In the genomic region with DNA sequence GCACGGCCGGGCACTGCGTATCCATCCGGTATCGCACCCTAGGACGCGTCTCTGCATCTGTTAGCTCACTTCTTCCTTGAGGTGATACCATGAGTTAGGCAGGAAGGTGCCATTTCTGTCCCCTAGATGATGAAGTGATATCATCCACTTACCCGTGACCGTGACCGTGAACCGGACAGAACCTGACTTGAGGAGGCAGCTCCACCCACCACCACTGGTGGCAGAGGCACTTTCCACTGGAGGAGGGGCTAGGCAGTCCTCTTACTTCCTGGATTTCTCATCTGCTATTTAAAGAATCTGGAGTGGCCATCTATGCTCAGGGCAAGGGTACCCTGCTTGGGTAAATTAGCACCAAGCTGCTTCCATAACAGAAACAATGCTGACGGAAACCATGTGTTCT, we compare ENCODE assay signal across 16 mouse cellular contexts. TPM values are rescaled to one million over a fixed set of nuclear protein-coding genes. Genes with fewer than 3 reads are reported as not detected.
DNase-seq lines count a peak whose midpoint lies in the region; ATAC-seq and TF ChIP-seq lines count a peak whose summit lies in the region.
"Had no signal": no experiment of that assay in that cellular context is flagged by ENCODE, and none has a peak within 500 bp of the region (broad histone marks: within the 10 kb centered on the region; RNA-seq: fewer than 3 reads in every experiment).

No protein-coding gene starts in this region.

- no peak for TF ChIP-seq EP300 in lung, postnatal 0 days (IDR thresholded peaks at IDR 0.05)
- TF ChIP-seq EP300 in stomach, postnatal 0 days (optimal IDR thresholded peaks at IDR 0.05), result no peak

- ATAC-seq in embryonic facial prominence, embryonic 14.5 days (ENCODE audit: low read depth), result 0 out of 2 replicates have a peak, but pooled peaks have one; percentile 37
- peak; percentile 35; the same call in 1 of the 2 replicates for ATAC-seq in lung, postnatal 0 days
- no peak for ATAC-seq in stomach, postnatal 0 days (ENCODE audit: low FRiP score, low TSS enrichment)

- H3K27me3 ChIP-seq in embryonic facial prominence, embryonic 14.5 days (replicated peaks; ENCODE audit: control insufficient read depth, insufficient read depth, low read length), result no peaks in the 10 kb centered on the region
- no peaks in the 10 kb centered on the region for H3K27me3 ChIP-seq in embryonic facial prominence, embryonic 10.5 days (replicated peaks; ENCODE audit: low read depth, poor library complexity, severe bottlenecking)
- no peaks in the 10 kb centered on the region for H3K27me3 ChIP-seq in testis, adult 2 months (ENCODE audit: control insufficient read depth, insufficient read depth, low read length)
- H3K27me3 ChIP-seq in lung, postnatal 0 days (replicated peaks; ENCODE audit: insufficient read depth, low read length), result no peaks in the 10 kb centered on the region
- H3K27me3 ChIP-seq in stomach, postnatal 0 days (ENCODE audit: control insufficient read depth, insufficient read depth, low read length), result no peaks in the 10 kb centered on the region
- H3K27me3 ChIP-seq: embryonic facial prominence, embryonic 12.5 days; neural tube, embryonic 13.5 days; stomach, embryonic 15.5 days had no signal

- H3K4me3 ChIP-seq in embryonic facial prominence, embryonic 14.5 days (ENCODE audit: low read depth, low read length), result no peak overlapping the region
- no peak overlapping the region for H3K4me3 ChIP-seq in embryonic facial prominence, embryonic 10.5 days
- H3K4me3 ChIP-seq in testis, adult 2 months (ENCODE audit: control insufficient read depth, low read depth, low read length), result no peak overlapping the region
- H3K4me3 ChIP-seq in lung, postnatal 0 days (ENCODE audit: low read depth, low read length), result no peak overlapping the region
- H3K4me3 ChIP-seq in stomach, postnatal 0 days (ENCODE audit: low read depth, low read length), result no peak overlapping the region
- H3K4me3 ChIP-seq: embryonic facial prominence, embryonic 12.5 days; neural tube, embryonic 13.5 days; stomach, embryonic 15.5 days had no signal

- H3K27ac ChIP-seq in embryonic facial prominence, embryonic 14.5 days (replicated peaks; ENCODE audit: low read depth, low read length), result no peak overlapping the region
- H3K27ac ChIP-seq in embryonic facial prominence, embryonic 10.5 days (replicated peaks), result no peak overlapping the region
- H3K27ac ChIP-seq in testis, adult 2 months (ENCODE audit: control insufficient read depth, insufficient read depth, low read depth, low read length), result 0 out of 2 replicates have a peak overlapping the region, but pooled peaks have one; percentile 15
- no peak overlapping the region for H3K27ac ChIP-seq in lung, postnatal 0 days (ENCODE audit: low read length)
- no peak overlapping the region; the same call in 1 of the 2 replicates for H3K27ac ChIP-seq in stomach, postnatal 0 days (replicated peaks)
- H3K27ac ChIP-seq: embryonic facial prominence, embryonic 12.5 days; neural tube, embryonic 13.5 days; stomach, embryonic 15.5 days had no signal

- no peak for TF ChIP-seq CTCF in testis, adult 2 months (IDR thresholded peaks at IDR 0.05; ENCODE audit: control insufficient read depth, insufficient read depth, insufficient replicate concordance, low read depth, low read length)
- TF ChIP-seq CTCF in lung, postnatal 0 days (IDR thresholded peaks at IDR 0.05), result no peak
- TF ChIP-seq CTCF in stomach, postnatal 0 days (IDR thresholded peaks at IDR 0.05; ENCODE audit: low read depth), result no peak

- peaks cover 6% of the 10 kb centered on the region for H3K4me1 ChIP-seq in embryonic facial prominence, embryonic 14.5 days (ENCODE audit: control insufficient read depth, insufficient read depth, low read length)
- H3K4me1 ChIP-seq in embryonic facial prominence, embryonic 10.5 days, result peaks cover 27% of the 10 kb centered on the region
- peaks cover 3% of the 10 kb centered on the region for H3K4me1 ChIP-seq in testis, adult 2 months (ENCODE audit: control insufficient read depth, insufficient read depth, low read length)
- no peaks in the 10 kb centered on the region for H3K4me1 ChIP-seq in lung, postnatal 0 days (ENCODE audit: insufficient read depth, low read depth, low read length)
- H3K4me1 ChIP-seq in stomach, postnatal 0 days (replicated peaks; ENCODE audit: control insufficient read depth, insufficient read depth), result no peaks in the 10 kb centered on the region

- intact Hi-C loops in left cerebral cortex, postnatal 10 days (cut with DNase I), result no loop called here

- TF ChIP-seq POLR2A in testis, adult 2 months (IDR thresholded peaks at IDR 0.05; ENCODE audit: control insufficient read depth, low read depth, low read length), result no peak

- no peaks in the 10 kb centered on the region for H3K36me3 ChIP-seq in embryonic facial prominence, embryonic 14.5 days (ENCODE audit: control insufficient read depth, insufficient read depth, low read length)
- H3K36me3 ChIP-seq in embryonic facial prominence, embryonic 10.5 days (replicated peaks), result peaks cover 5% of the 10 kb centered on the region; the same call in 1 of the 2 replicates
- H3K36me3 ChIP-seq in testis, adult 2 months (ENCODE audit: control insufficient read depth, insufficient read depth, low read length), result 0 out of 2 replicates have a peak, but pooled peaks cover 2% of the 10 kb centered on the region
- H3K36me3 ChIP-seq in lung, postnatal 0 days (ENCODE audit: insufficient read depth, low read length), result no peaks in the 10 kb centered on the region
- H3K36me3 ChIP-seq in stomach, postnatal 0 days (ENCODE audit: control insufficient read depth, insufficient read depth, low read length), result no peaks in the 10 kb centered on the region
- H3K36me3 ChIP-seq: embryonic facial prominence, embryonic 12.5 days; stomach, embryonic 15.5 days had no signal

- H3K9ac ChIP-seq in embryonic facial prominence, embryonic 14.5 days (ENCODE audit: low read depth, low read length), result no peak overlapping the region
- H3K9ac ChIP-seq in lung, postnatal 0 days (replicated peaks; ENCODE audit: low read depth), result no peak overlapping the region
- no peak overlapping the region for H3K9ac ChIP-seq in stomach, postnatal 0 days (ENCODE audit: low read length)
- H3K9ac ChIP-seq: embryonic facial prominence, embryonic 12.5 days; neural tube, embryonic 13.5 days; stomach, embryonic 15.5 days had no signal

- H3K9me3 ChIP-seq in embryonic facial prominence, embryonic 14.5 days (ENCODE audit: control insufficient read depth, low read length), result no peaks in the 10 kb centered on the region
- peaks cover 3% of the 10 kb centered on the region; the same call in 1 of the 2 replicates for H3K9me3 ChIP-seq in embryonic facial prominence, embryonic 10.5 days
- H3K9me3 ChIP-seq in lung, postnatal 0 days (ENCODE audit: low read length), result no peaks in the 10 kb centered on the region
- no peaks in the 10 kb centered on the region for H3K9me3 ChIP-seq in stomach, postnatal 0 days (ENCODE audit: control insufficient read depth, low read length)
- H3K9me3 ChIP-seq: embryonic facial prominence, embryonic 12.5 days; neural tube, embryonic 13.5 days; stomach, embryonic 15.5 days had no signal

- no peak for DNase-seq in embryonic facial prominence, embryonic 14.5 days (ENCODE audit: low spot score)
- no peak for DNase-seq in embryonic facial prominence, embryonic 10.5 days (ENCODE audit: low spot score)
- DNase-seq in testis, postnatal 10 days (ENCODE audit: low spot score), result no peak
- DNase-seq in lung, postnatal 0 days (ENCODE audit: low spot score), result peak; percentile 24
- peak; percentile 46 for DNase-seq in stomach, postnatal 0 days (ENCODE audit: low spot score)
- DNase-seq in thymus, postnatal 36 days, result no peak
- no peak for DNase-seq in left cerebral cortex, postnatal 10 days (ENCODE audit: extremely low spot score in 1 of 2, low spot score in 2 of 2)
- DNase-seq: cerebellum, adult 11-12 months; cerebellum, postnatal 36 days; gastrocnemius, postnatal 36 days; left cerebral cortex, postnatal 4 days had no signal

- WGBS in embryonic facial prominence, embryonic 14.5 days, result 75% methylated on average over 12 of the region's 12 CpGs
- WGBS in embryonic facial prominence, embryonic 10.5 days, result 88% methylated on average over 12 of the region's 12 CpGs
- 64% methylated on average over 12 of the region's 12 CpGs for WGBS in lung, postnatal 0 days
- WGBS in stomach, postnatal 0 days, result 73% methylated on average over 12 of the region's 12 CpGs

- H3K4me2 ChIP-seq in embryonic facial prominence, embryonic 14.5 days (ENCODE audit: low read depth, low read length), result no peak overlapping the region
- H3K4me2 ChIP-seq in lung, postnatal 0 days (replicated peaks; ENCODE audit: low read depth, low read length), result no peak overlapping the region
- H3K4me2 ChIP-seq in stomach, postnatal 0 days (replicated peaks; ENCODE audit: low read depth), result no peak overlapping the region
- H3K4me2 ChIP-seq: embryonic facial prominence, embryonic 12.5 days; liver, embryonic 11.5 days; neural tube, embryonic 13.5 days; stomach, embryonic 15.5 days had no signal

RNA-seq across cellular contexts. Expression of gene Spire2, which starts 10.9 kb away (rescaled TPM):
- 2.7 and 2.8 TPM in 2 replicates for polyA plus RNA-seq in embryonic facial prominence, embryonic 14.5 days (2014; fragmentation: Nextera tagmentation; extraction: Ambion mirVana)
- 4.3 and 5.8 TPM in 2 replicates for polyA plus RNA-seq in embryonic facial prominence, embryonic 10.5 days (2016; fragmentation: Nextera tagmentation; extraction: Ambion mirVana)
- 26.0 and 27.4 TPM in 2 replicates for polyA plus RNA-seq in testis, adult 2 months (2012; rRNA removed)
- polyA plus RNA-seq in lung, postnatal 0 days (2015; fragmentation: Nextera tagmentation; extraction: Ambion mirVana), result 1.6 and 2.0 TPM in 2 replicates
- 12.4 and 13.1 TPM in 2 replicates for polyA plus RNA-seq in stomach, postnatal 0 days (2015; fragmentation: Nextera tagmentation; extraction: Ambion mirVana)
- 10 to 100 TPM; 16.2 to 17.4 TPM for total RNA-seq in left cerebral cortex, postnatal 10 days (2021)

RNA-seq across cellular contexts. Expression of gene Fanca, which starts 25.0 kb away (rescaled TPM):
- polyA plus RNA-seq in embryonic facial prominence, embryonic 14.5 days (2014; fragmentation: Nextera tagmentation; extraction: Ambion mirVana), result 20.9 and 24.8 TPM in 2 replicates
- polyA plus RNA-seq in embryonic facial prominence, embryonic 10.5 days (2016; fragmentation: Nextera tagmentation; extraction: Ambion mirVana), result 49.4 and 52.3 TPM in 2 replicates
- 37.3 and 48.1 TPM in 2 replicates for polyA plus RNA-seq in testis, adult 2 months (2012; rRNA removed)
- polyA plus RNA-seq in lung, postnatal 0 days (2015; fragmentation: Nextera tagmentation; extraction: Ambion mirVana), result 4.5 and 6.0 TPM in 2 replicates
- polyA plus RNA-seq in stomach, postnatal 0 days (2015; fragmentation: Nextera tagmentation; extraction: Ambion mirVana), result 5.3 and 5.7 TPM in 2 replicates
- 1 to 10 TPM; 4.0 to 4.1 TPM for total RNA-seq in left cerebral cortex, postnatal 10 days (2021)

RNA-seq across cellular contexts. Expression of gene Tcf25, which starts 30.1 kb away (rescaled TPM):
- polyA plus RNA-seq in embryonic facial prominence, embryonic 14.5 days (2014; fragmentation: Nextera tagmentation; extraction: Ambion mirVana), result 159 and 163 TPM in 2 replicates
- 141 and 144 TPM in 2 replicates for polyA plus RNA-seq in embryonic facial prominence, embryonic 10.5 days (2016; fragmentation: Nextera tagmentation; extraction: Ambion mirVana)
- 39.4 and 41.8 TPM in 2 replicates for polyA plus RNA-seq in testis, adult 2 months (2012; rRNA removed)
- polyA plus RNA-seq in lung, postnatal 0 days (2015; fragmentation: Nextera tagmentation; extraction: Ambion mirVana), result 133 and 144 TPM in 2 replicates
- polyA plus RNA-seq in stomach, postnatal 0 days (2015; fragmentation: Nextera tagmentation; extraction: Ambion mirVana), result 133 and 146 TPM in 2 replicates
- total RNA-seq in left cerebral cortex, postnatal 10 days (2021), result 100 to 1,000 TPM; 498 to 558 TPM

Comparison
In these comparisons a context has a peak if more than half of its experiments do, and no peak if none do; other contexts are left out.
1. DNase-seq: peak in lung, postnatal 0 days (single experiment) and stomach, postnatal 0 days (single experiment); none in embryonic facial prominence, embryonic 14.5 days (single experiment), embryonic facial prominence, embryonic 10.5 days (single experiment), testis, postnatal 10 days (single experiment), thymus, postnatal 36 days (0 of 2) and left cerebral cortex, postnatal 10 days (0 of 2).